Mouse (Mus musculus) forebrain, postnatal 0 days (tissue): ENCODE data around the gene Smad9. TPM values are rescaled to one million over a fixed set of nuclear protein-coding genes. Genes with fewer than 3 reads are reported as not detected.

ENCODE experiments used
- ATAC-seq: fragments of 200-750 bp; cut with Nextera tagmentation; 2 replicates; pipeline ENCODE4 v1.8.0; 2017; ENCODE audit warnings: mild to moderate bottlenecking, moderate library complexity
- DNase-seq: peaks from one replicate; pipeline ENCODE4 v3.0.0-alpha.2; 2015
- H3K27ac ChIP-seq: fragments of 300-500 bp; sonication (generic); 2 replicates; pipeline ENCODE4 v1.5.1; 2014; ENCODE audit warnings: low read depth, mild to moderate bottlenecking, antibody characterized with exemption, low read length, moderate library complexity, mixed read lengths
- H3K27me3 ChIP-seq: fragments of 300-500 bp; sonication (generic); 2 replicates; pipeline ENCODE4 v1.6.1; 2014; ENCODE audit warnings: mild to moderate bottlenecking, low read length, mixed read lengths; ENCODE audit not compliant: insufficient read depth
- H3K36me3 ChIP-seq: fragments of 300-500 bp; sonication (generic); 2 replicates; pipeline ENCODE4 v1.6.1; 2014; ENCODE audit warnings: mild to moderate bottlenecking, moderate library complexity; ENCODE audit not compliant: insufficient read depth
- H3K4me1 ChIP-seq: fragments of 300-500 bp; sonication (generic); 2 replicates; pipeline ENCODE4 v1.6.1; 2014; ENCODE audit warnings: antibody characterized with exemption; ENCODE audit not compliant: insufficient read depth
- H3K4me2 ChIP-seq: fragments of 300-500 bp; sonication (generic); 2 replicates; pipeline ENCODE4 v1.6.1; 2014; ENCODE audit warnings: low read depth, mild to moderate bottlenecking, moderate library complexity
- H3K4me3 ChIP-seq: fragments of 300-500 bp; sonication (generic); 2 replicates; pipeline ENCODE4 v1.5.1; 2014; ENCODE audit warnings: low read depth, low read length, mixed read lengths
- H3K9ac ChIP-seq: fragments of 300-500 bp; sonication (generic); 2 replicates; pipeline ENCODE4 v1.6.1; 2014; ENCODE audit warnings: mild to moderate bottlenecking
- H3K9me3 ChIP-seq: fragments of 300-500 bp; sonication (generic); 2 replicates; pipeline ENCODE4 v1.6.1; 2016; ENCODE audit warnings: low read length
- CTCF ChIP-seq: sonication (generic); IDR thresholded peaks from 2 replicates; pipeline ENCODE4 v1.5.1; 2016; ENCODE audit warnings: antibody characterized with exemption, control low read depth, low read depth
- WGBS: fragments of 180-500 bp; shearing (Covaris S2); extraction: QIAGEN DNeasy Blood & Tissue Kit; methylation state at CpG from one replicate; pipeline ENCODE4 v1.1.7; 2014; 5-methylcytosine and 5-hydroxymethylcytosine counted together
- polyA plus RNA-seq: library from polyadenylated mRNA; unstranded; fragments of >200 nt; fragmentation: Nextera tagmentation; extraction: Ambion mirVana; gene quantifications from 2 replicates; pipeline ENCODE4 v1.2.1, GENCODE M21; 2015
- total RNA-seq: library from RNA; depleted of rRNA; stranded (reverse); fragments of >200 nt; gene quantifications from 2 replicates; pipeline ENCODE4 v1.2.3, GENCODE M21; 2014

The Smad9 gene
- total and polyA plus RNA-seq, 2 experiments from 2014 or later: 0.35 to 2.7 TPM

- Histone ChIP-seq H3K9me3 (no peaks in the 10 kb centered on the region), H3K27me3 (no peaks in the 10 kb centered on the region), H3K4me2 (peak within 1 kb of the TSS; percentile 70), H3K4me1 (peaks cover 9% of the 10 kb centered on the region; the same call in 1 of the 2 replicates), H3K36me3 (peaks cover 36% of the 10 kb centered on the region), H3K27ac (peak within 1 kb of the TSS; percentile 95), H3K4me3 (peak within 1 kb of the TSS; percentile 69), H3K9ac (peak within 1 kb of the TSS; percentile 98)
- peak; percentile 92 for TF ChIP-seq CTCF
- DNase-seq: peak; percentile 91
- peak; percentile 93 for ATAC-seq
- under 1% methylated on average over 59 of the region's 65 CpGs for WGBS
These were observed 19.9 kb upstream of the Smad9 start, which contains the start of the genes Exosc8 and Alg5 for GRCm38 (mm10) chr3:54735247-54736046. Gene Exosc8 (minus strand): TSS chr3:54735393. Gene Alg5 (plus strand): TSS chr3:54735539.

- peaks cover 9% of the 10 kb centered on the region; the same call in 1 of the 2 replicates for H3K4me1 ChIP-seq
- H3K4me2 ChIP-seq: peak overlapping the region; percentile 70
- 0 out of 2 replicates have a peak, but pooled peaks have one; percentile 3 for TF ChIP-seq CTCF
- no peaks in the 10 kb centered on the region for H3K27me3 ChIP-seq
- peak overlapping the region; percentile 95 for H3K27ac ChIP-seq
- ATAC-seq (no peak), DNase-seq (peak; percentile 49)
- no peaks in the 10 kb centered on the region for H3K9me3 ChIP-seq
- WGBS: 47% methylated on average over 18 of the region's 18 CpGs
- peaks cover 35% of the 10 kb centered on the region for H3K36me3 ChIP-seq
- peak overlapping the region; percentile 98 for H3K9ac ChIP-seq
- peak overlapping the region; percentile 69 for H3K4me3 ChIP-seq
These were observed 19.1 kb upstream of the Smad9 start for GRCm38 (mm10) chr3:54736101-54736927.

- H3K27ac ChIP-seq: no peak overlapping the region
- no peak for TF ChIP-seq CTCF
- WGBS: 96% methylated on average over 8 of the region's 8 CpGs
- ATAC-seq (no peak), DNase-seq (no peak)
- H3K36me3 ChIP-seq: peaks cover 37% of the 10 kb centered on the region
- H3K9me3 ChIP-seq: no peaks in the 10 kb centered on the region
- no peak overlapping the region for H3K9ac ChIP-seq
- H3K4me1 ChIP-seq: peaks cover 9% of the 10 kb centered on the region; the same call in 1 of the 2 replicates
- H3K4me3 ChIP-seq: no peak overlapping the region
- no peak overlapping the region for H3K4me2 ChIP-seq
- no peaks in the 10 kb centered on the region for H3K27me3 ChIP-seq
These were observed 18.1 kb upstream of the Smad9 start for GRCm38 (mm10) chr3:54737317-54737716.

GRCm38 (mm10) chr3:54741965-54742364 is 13.4 kb upstream of the Smad9 start:
- Histone ChIP-seq H3K36me3 (peaks cover 71% of the 10 kb centered on the region), H3K4me3 (no peak overlapping the region), H3K9ac (no peak overlapping the region), H3K4me1 (no peaks in the 10 kb centered on the region), H3K27ac (no peak overlapping the region), H3K27me3 (no peaks in the 10 kb centered on the region), H3K9me3 (no peaks in the 10 kb centered on the region), H3K4me2 (no peak overlapping the region)
- no peak for TF ChIP-seq CTCF
- DNase-seq (no peak), ATAC-seq (no peak)
- 96% methylated on average over 11 of the region's 11 CpGs for WGBS

- ATAC-seq: peak; percentile 78
- no peaks in the 10 kb centered on the region for H3K27me3 ChIP-seq
These were observed 9.6 kb upstream of the Smad9 start for GRCm38 (mm10) chr3:54745799-54746198.

GRCm38 (mm10) chr3:54753411-54753810 is 2.0 kb upstream of the Smad9 start:
- H3K9ac ChIP-seq: no peak overlapping the region

More at GRCm38 (mm10) chr3:54745799-54746198, 9.6 kb upstream of the Smad9 start:
- no peak overlapping the region for H3K9ac ChIP-seq
- TF ChIP-seq CTCF: peak; percentile 66
- no peak overlapping the region for H3K4me3 ChIP-seq
- H3K36me3 ChIP-seq: peaks cover 92% of the 10 kb centered on the region
- peak; percentile 28 for DNase-seq
- H3K4me2 ChIP-seq: no peak overlapping the region
- no peak overlapping the region for H3K27ac ChIP-seq
- H3K4me1 ChIP-seq: no peaks in the 10 kb centered on the region
- 64% methylated on average over 5 of the region's 5 CpGs for WGBS
- no peaks in the 10 kb centered on the region for H3K9me3 ChIP-seq

More at GRCm38 (mm10) chr3:54753411-54753810, 2.0 kb upstream of the Smad9 start:
- TF ChIP-seq CTCF: no peak
- ATAC-seq: no peak
- Histone ChIP-seq H3K4me3 (no peak overlapping the region), H3K27me3 (no peaks in the 10 kb centered on the region), H3K9me3 (no peaks in the 10 kb centered on the region), H3K36me3 (peaks cover 35% of the 10 kb centered on the region), H3K4me2 (no peak overlapping the region), H3K4me1 (0 out of 2 replicates have a peak, but pooled peaks cover 2% of the 10 kb centered on the region), H3K27ac (no peak overlapping the region)
- 86% methylated on average over 4 of the region's 4 CpGs for WGBS
- no peak for DNase-seq
